Mouse (Mus musculus): ENCODE results near the gene Cers1. TPM values are rescaled to one million over a fixed set of nuclear protein-coding genes. Genes with fewer than 3 reads are reported as not detected.

The Cers1 gene
- polyA plus RNA-seq, 1 experiment from 2014 or later: 38.8 TPM

DNA sequence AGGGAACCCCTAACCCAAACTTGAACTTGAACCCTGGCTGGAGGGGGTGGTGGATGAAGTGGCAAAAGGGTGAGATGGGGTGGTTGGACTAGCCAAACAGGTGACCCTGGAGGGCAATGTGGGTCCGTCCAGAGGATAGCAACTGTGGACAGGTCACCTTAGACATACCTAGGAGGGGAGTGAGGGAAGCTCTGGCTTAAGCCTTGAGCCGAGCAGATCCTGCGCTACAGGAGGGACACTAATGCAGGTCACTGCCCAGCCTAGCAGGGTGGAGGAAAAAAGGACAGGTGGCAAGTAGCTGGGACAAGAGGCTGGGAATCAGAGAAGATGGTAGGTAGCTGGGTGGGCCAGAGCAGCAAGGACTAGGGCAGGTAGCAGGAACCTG is 36.4 kb downstream of the Cers1 start:
- H3K9me3 ChIP-seq (ENCODE audit: control insufficient read depth, low read length): no peaks in the 10 kb centered on the region
- H3K4me3 ChIP-seq (replicated peaks; ENCODE audit: low read depth, low read length): peak overlapping the region; percentile 94
- H3K4me1 ChIP-seq (ENCODE audit: control insufficient read depth, insufficient read depth, low read length): peaks cover 30% of the 10 kb centered on the region
- H3K27ac ChIP-seq (replicated peaks; ENCODE audit: low read depth, low read length): no peak overlapping the region
- peaks cover 12% of the 10 kb centered on the region; the same call in 1 of the 2 replicates for H3K36me3 ChIP-seq (ENCODE audit: control insufficient read depth, insufficient read depth, low read length)
- peak overlapping the region; percentile 99 for H3K4me2 ChIP-seq (ENCODE audit: low read length)
- H3K27me3 ChIP-seq (ENCODE audit: control insufficient read depth, insufficient read depth, low read length): no peaks in the 10 kb centered on the region
- DNase-seq (no peak), ATAC-seq (ENCODE audit: low FRiP score, low TSS enrichment) (no peak)
- WGBS: 27% methylated on average over 3 of the region's 3 CpGs
- peak overlapping the region; percentile 97 for H3K9ac ChIP-seq (replicated peaks; ENCODE audit: low read length)

DNA sequence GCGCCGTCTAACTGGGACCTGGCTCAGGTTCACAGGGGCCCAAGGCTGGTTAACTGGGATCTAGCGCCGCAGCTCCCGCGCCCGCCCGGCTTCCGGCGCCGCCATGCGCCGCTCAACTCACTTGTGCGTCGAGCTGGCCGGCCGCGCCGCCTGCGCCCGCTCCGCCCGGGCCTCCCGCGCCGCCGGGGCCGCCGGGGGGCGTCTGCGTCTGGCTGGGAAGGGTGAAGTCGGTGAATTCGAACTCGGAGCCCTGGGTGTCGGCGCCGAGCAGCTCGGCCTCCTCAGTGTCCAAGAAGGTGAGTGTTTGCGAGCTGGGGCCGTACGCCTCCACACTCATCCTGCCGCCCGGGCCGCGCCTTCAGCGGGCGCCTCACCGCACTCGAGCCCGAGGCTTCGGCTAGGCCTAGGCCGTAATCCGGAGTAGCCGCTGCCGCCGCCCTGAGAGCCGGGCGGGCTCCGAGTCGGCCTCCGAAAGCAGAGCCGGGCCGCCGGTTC is 37.1 kb downstream of the Cers1 start:
- H3K36me3 ChIP-seq (ENCODE audit: control insufficient read depth, insufficient read depth, low read length): peaks cover 9% of the 10 kb centered on the region; the same call in 1 of the 2 replicates
- peak overlapping the region; percentile 99 for H3K4me2 ChIP-seq (ENCODE audit: low read length)
- no peak for DNase-seq
- peak; percentile 64 for ATAC-seq (ENCODE audit: low FRiP score, low TSS enrichment)
- peak overlapping the region; percentile 97 for H3K9ac ChIP-seq (replicated peaks; ENCODE audit: low read length)
- H3K4me3 ChIP-seq (replicated peaks; ENCODE audit: low read depth, low read length): peak overlapping the region; percentile 94
- under 1% methylated on average over 61 of the region's 64 CpGs for WGBS
- H3K4me1 ChIP-seq (ENCODE audit: control insufficient read depth, insufficient read depth, low read length): peaks cover 30% of the 10 kb centered on the region
- no peaks in the 10 kb centered on the region for H3K9me3 ChIP-seq (ENCODE audit: control insufficient read depth, low read length)
- peak overlapping the region; percentile 81 for H3K27ac ChIP-seq (replicated peaks; ENCODE audit: low read depth, low read length)
- no peaks in the 10 kb centered on the region for H3K27me3 ChIP-seq (ENCODE audit: control insufficient read depth, insufficient read depth, low read length)

DNA sequence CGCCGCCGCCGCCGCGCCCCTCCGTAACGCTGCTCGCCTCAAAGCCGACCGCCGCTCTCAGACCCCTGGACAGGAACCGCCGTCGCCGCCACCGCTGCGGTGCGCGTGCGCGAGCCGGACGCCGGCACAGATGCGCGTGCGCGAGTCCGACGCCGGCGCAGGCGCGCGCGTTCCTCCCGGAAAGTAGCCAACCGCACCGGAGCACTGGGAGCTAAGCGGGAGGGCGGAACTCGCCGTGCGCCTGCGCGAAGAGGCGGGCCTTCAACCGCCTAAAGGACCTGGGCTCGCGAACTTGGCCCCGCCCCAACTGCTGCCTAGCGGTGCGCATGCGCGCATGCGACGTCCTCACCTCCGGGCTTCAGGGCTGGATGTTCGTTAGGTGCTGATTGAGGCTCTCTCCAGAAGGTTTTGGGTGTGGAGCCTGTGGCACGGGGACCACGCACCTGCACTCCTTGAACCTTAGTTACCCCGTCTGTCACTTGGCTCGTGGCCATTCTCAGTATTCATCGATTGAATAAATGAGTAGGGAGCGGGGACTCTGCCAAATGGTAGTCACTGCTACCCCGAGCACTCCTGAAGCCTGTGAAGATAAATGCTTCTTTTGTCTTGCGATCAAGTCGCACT is 37.7 kb downstream of the Cers1 start, which contains the start of gene Upf1:
Gene Upf1 (minus strand): TSS at position 85 of the 624 bp plus-strand sequence.
- H3K4me2 ChIP-seq (ENCODE audit: low read length): peak within 1 kb of the TSS; percentile 99
- peaks cover 7% of the 10 kb centered on the region; the same call in 1 of the 2 replicates for H3K36me3 ChIP-seq (ENCODE audit: control insufficient read depth, insufficient read depth, low read length)
- H3K9me3 ChIP-seq (ENCODE audit: control insufficient read depth, low read length): no peaks in the 10 kb centered on the region
- WGBS: under 1% methylated on average over 69 of the region's 69 CpGs
- H3K27me3 ChIP-seq (ENCODE audit: control insufficient read depth, insufficient read depth, low read length): no peaks in the 10 kb centered on the region
- ATAC-seq (ENCODE audit: low FRiP score, low TSS enrichment): peak; percentile 92
- H3K27ac ChIP-seq (replicated peaks; ENCODE audit: low read depth, low read length): peak within 1 kb of the TSS; percentile 81
- H3K9ac ChIP-seq (replicated peaks; ENCODE audit: low read length): peak within 1 kb of the TSS; percentile 97
- peak within 1 kb of the TSS; percentile 94 for H3K4me3 ChIP-seq (replicated peaks; ENCODE audit: low read depth, low read length)
- DNase-seq: peak; percentile 100
- peaks cover 30% of the 10 kb centered on the region for H3K4me1 ChIP-seq (ENCODE audit: control insufficient read depth, insufficient read depth, low read length)

- ATAC-seq (ENCODE audit: low FRiP score, low TSS enrichment): 0 out of 2 replicates have a peak, but pooled peaks have one; percentile 9
- peak overlapping the region; percentile 77 for H3K27ac ChIP-seq (replicated peaks; ENCODE audit: low read depth, low read length)
These were observed 38.4 kb downstream of the Cers1 start for GRCm38 (mm10) chr8:70354004-70354403.

GRCm38 (mm10) chr8:70356111-70356510 is 40.5 kb downstream of the Cers1 start:
- DNase-seq (no peak), ATAC-seq (ENCODE audit: low FRiP score, low TSS enrichment) (no peak)
- 89% methylated on average over 1 of the region's 1 CpGs for WGBS
- no peaks in the 10 kb centered on the region for H3K9me3 ChIP-seq (ENCODE audit: control insufficient read depth, low read length)
- H3K36me3 ChIP-seq (ENCODE audit: control insufficient read depth, insufficient read depth, low read length): no peaks in the 10 kb centered on the region
- H3K4me1 ChIP-seq (ENCODE audit: control insufficient read depth, insufficient read depth, low read length): peaks cover 20% of the 10 kb centered on the region
- no peak overlapping the region for H3K4me3 ChIP-seq (replicated peaks; ENCODE audit: low read depth, low read length)
- no peak overlapping the region for H3K4me2 ChIP-seq (ENCODE audit: low read length)
- H3K27me3 ChIP-seq (ENCODE audit: control insufficient read depth, insufficient read depth, low read length): no peaks in the 10 kb centered on the region
- no peak overlapping the region for H3K9ac ChIP-seq (replicated peaks; ENCODE audit: low read length)
- no peak overlapping the region for H3K27ac ChIP-seq (replicated peaks; ENCODE audit: low read depth, low read length)

More at GRCm38 (mm10) chr8:70354004-70354403, 38.4 kb downstream of the Cers1 start:
- DNase-seq: no peak
- Histone ChIP-seq H3K36me3 (ENCODE audit: control insufficient read depth, insufficient read depth, low read length) (peaks cover 5% of the 10 kb centered on the region; the same call in 1 of the 2 replicates), H3K9me3 (ENCODE audit: control insufficient read depth, low read length) (no peaks in the 10 kb centered on the region), H3K4me2 (ENCODE audit: low read length) (peak overlapping the region; percentile 99), H3K4me3 (replicated peaks; ENCODE audit: low read depth, low read length) (peak overlapping the region; percentile 94), H3K9ac (replicated peaks; ENCODE audit: low read length) (peak overlapping the region; percentile 67), H3K27me3 (ENCODE audit: control insufficient read depth, insufficient read depth, low read length) (no peaks in the 10 kb centered on the region), H3K4me1 (ENCODE audit: control insufficient read depth, insufficient read depth, low read length) (peaks cover 30% of the 10 kb centered on the region)
- 74% methylated on average over 4 of the region's 4 CpGs for WGBS

- no peaks in the 10 kb centered on the region for H3K4me1 ChIP-seq (ENCODE audit: control insufficient read depth, insufficient read depth, low read length)
- H3K4me3 ChIP-seq (replicated peaks; ENCODE audit: low read depth, low read length): no peak overlapping the region
- WGBS: 27% methylated on average over 3 of the region's 3 CpGs
- no peaks in the 10 kb centered on the region for H3K36me3 ChIP-seq (ENCODE audit: control insufficient read depth, insufficient read depth, low read length)
- H3K27ac ChIP-seq (replicated peaks; ENCODE audit: low read depth, low read length): no peak overlapping the region
- H3K4me2 ChIP-seq (ENCODE audit: low read length): no peak overlapping the region
- no peaks in the 10 kb centered on the region for H3K9me3 ChIP-seq (ENCODE audit: control insufficient read depth, low read length)
- DNase-seq: peak; percentile 34
- no peak overlapping the region for H3K9ac ChIP-seq (replicated peaks; ENCODE audit: low read length)
- no peak for ATAC-seq (ENCODE audit: low FRiP score, low TSS enrichment)
- H3K27me3 ChIP-seq (ENCODE audit: control insufficient read depth, insufficient read depth, low read length): no peaks in the 10 kb centered on the region
These were observed 43.8 kb downstream of the Cers1 start for GRCm38 (mm10) chr8:70359411-70359810.

DNA sequence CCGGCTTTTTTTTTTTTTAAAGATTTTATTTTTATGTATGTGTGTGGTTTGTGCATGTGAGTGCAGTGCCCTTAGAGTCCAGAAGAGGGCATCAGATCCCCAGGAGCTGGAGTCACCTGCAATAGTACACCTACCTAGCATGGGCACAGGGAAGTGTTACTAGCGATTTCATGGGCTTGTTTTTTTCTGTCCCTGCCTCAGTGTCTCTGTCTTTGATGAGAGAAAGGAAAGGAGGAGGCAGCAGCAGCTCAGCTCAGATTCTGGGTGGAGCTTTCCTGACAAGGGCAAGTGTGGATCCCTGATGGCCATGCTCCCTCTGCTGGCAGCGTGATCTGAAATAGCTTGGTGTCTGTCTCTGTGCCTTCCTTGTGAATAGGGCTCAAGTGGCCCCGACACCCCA is 45.2 kb downstream of the Cers1 start:
- Histone ChIP-seq H3K9ac (replicated peaks; ENCODE audit: low read length) (no peak overlapping the region), H3K27ac (replicated peaks; ENCODE audit: low read depth, low read length) (no peak overlapping the region), H3K9me3 (ENCODE audit: control insufficient read depth, low read length) (no peaks in the 10 kb centered on the region), H3K27me3 (ENCODE audit: control insufficient read depth, insufficient read depth, low read length) (no peaks in the 10 kb centered on the region), H3K4me1 (ENCODE audit: control insufficient read depth, insufficient read depth, low read length) (no peaks in the 10 kb centered on the region), H3K36me3 (ENCODE audit: control insufficient read depth, insufficient read depth, low read length) (no peaks in the 10 kb centered on the region), H3K4me3 (replicated peaks; ENCODE audit: low read depth, low read length) (no peak overlapping the region), H3K4me2 (ENCODE audit: low read length) (no peak overlapping the region)
- ATAC-seq (ENCODE audit: low FRiP score, low TSS enrichment): no peak
- DNase-seq: no peak
- WGBS: 48% methylated on average over 4 of the region's 4 CpGs

GRCm38 (mm10) chr8:70361484-70362032 is 46.0 kb downstream of the Cers1 start:
- no peak overlapping the region for H3K27ac ChIP-seq (replicated peaks; ENCODE audit: low read depth, low read length)
- ATAC-seq (ENCODE audit: low FRiP score, low TSS enrichment) (no peak), DNase-seq (no peak)
- H3K4me3 ChIP-seq (replicated peaks; ENCODE audit: low read depth, low read length): no peak overlapping the region
- no peak overlapping the region for H3K4me2 ChIP-seq (ENCODE audit: low read length)
- no peaks in the 10 kb centered on the region for H3K36me3 ChIP-seq (ENCODE audit: control insufficient read depth, insufficient read depth, low read length)
- H3K27me3 ChIP-seq (ENCODE audit: control insufficient read depth, insufficient read depth, low read length): no peaks in the 10 kb centered on the region
- no peaks in the 10 kb centered on the region for H3K4me1 ChIP-seq (ENCODE audit: control insufficient read depth, insufficient read depth, low read length)
- no peaks in the 10 kb centered on the region for H3K9me3 ChIP-seq (ENCODE audit: control insufficient read depth, low read length)
- H3K9ac ChIP-seq (replicated peaks; ENCODE audit: low read length): no peak overlapping the region
- WGBS: 75% methylated on average over 10 of the region's 10 CpGs

DNA sequence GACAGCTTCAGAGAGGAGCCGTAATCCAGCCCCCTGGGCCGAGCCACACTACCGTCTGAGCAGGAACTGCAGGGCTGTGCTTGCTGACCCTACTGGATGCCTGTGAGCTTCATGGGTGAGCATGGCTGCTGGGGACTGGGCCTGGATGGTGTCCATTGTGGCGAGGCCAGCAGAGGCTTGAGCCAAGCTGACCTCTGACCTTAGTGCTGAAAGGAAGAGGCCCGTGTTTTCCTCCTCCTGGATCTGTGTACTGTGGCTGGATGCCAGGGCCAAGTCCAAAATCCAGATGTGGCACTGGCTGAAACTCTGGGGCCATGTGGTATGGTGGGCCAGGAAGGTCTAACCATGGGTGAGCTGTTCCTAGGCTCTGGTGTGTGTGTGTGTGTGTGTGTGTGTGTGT is 48.5 kb downstream of the Cers1 start:
- WGBS: 22% methylated on average over 5 of the region's 5 CpGs

More for the DNA sequence above, 48.5 kb downstream of the Cers1 start:
- no peak for ATAC-seq (ENCODE audit: low FRiP score, low TSS enrichment)
- Histone ChIP-seq H3K4me2 (ENCODE audit: low read length) (no peak overlapping the region), H3K9ac (replicated peaks; ENCODE audit: low read length) (no peak overlapping the region), H3K4me3 (replicated peaks; ENCODE audit: low read depth, low read length) (no peak overlapping the region), H3K9me3 (ENCODE audit: control insufficient read depth, low read length) (no peaks in the 10 kb centered on the region), H3K4me1 (ENCODE audit: control insufficient read depth, insufficient read depth, low read length) (no peaks in the 10 kb centered on the region), H3K27ac (replicated peaks; ENCODE audit: low read depth, low read length) (no peak overlapping the region), H3K27me3 (ENCODE audit: control insufficient read depth, insufficient read depth, low read length) (no peaks in the 10 kb centered on the region), H3K36me3 (ENCODE audit: control insufficient read depth, insufficient read depth, low read length) (no peaks in the 10 kb centered on the region)
- DNase-seq: no peak

Data from midbrain, embryonic 14.5 days (tissue).